Mouse (Mus musculus) neutrophil, adult 65 days (primary cell): ENCODE measurements around the gene Olfr1489. TPM values are rescaled to one million over a fixed set of nuclear protein-coding genes. Genes with fewer than 3 reads are reported as not detected.

ENCODE experiments used
- total RNA-seq: library from RNA; stranded (reverse); gene quantifications from 2 replicates; pipeline ENCODE4 v1.2.4, GENCODE M21; 2023

Gene Olfr1489
- total RNA-seq = not detected in 2 replicates

DNA sequence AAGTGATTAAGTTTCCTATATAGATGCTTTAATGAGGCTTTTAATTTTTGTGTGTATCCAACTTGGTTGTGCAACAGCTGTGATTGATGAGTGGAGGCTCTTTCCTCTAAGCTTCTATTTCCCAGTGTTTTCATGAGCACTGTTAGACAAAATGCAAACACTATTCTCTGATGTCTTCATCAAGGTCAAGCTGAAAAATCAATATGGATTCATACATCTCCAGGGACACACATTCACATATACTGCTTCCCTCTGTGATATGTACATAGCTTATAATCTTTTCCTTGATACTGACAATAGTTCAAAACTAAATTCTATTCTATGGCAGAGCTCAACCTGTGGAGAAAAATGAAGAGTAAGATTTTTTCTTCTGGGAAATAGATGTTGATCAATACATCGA lies at the start of gene Olfr1489:
TSS of gene Olfr1489 (plus strand) at position 301 of the 400 bp plus-strand sequence.

DNA sequence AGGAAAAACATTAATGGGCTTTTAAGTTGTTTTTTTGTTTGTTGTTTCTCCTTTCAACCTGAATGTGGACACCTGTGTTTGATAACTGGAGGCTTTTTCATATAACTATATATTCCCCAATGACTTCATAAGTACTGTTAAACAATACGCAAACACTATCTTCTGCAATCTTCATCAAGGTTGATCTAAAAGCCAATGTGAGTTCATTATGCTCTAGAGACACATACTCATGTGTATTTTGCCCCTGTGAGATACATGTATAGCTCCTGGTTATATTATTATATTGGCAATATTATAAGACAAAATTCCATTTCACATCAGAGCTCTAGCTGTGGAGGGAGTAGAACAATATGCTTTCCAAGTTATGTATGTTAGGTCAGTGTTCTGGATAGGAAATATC lies 48.2 kb upstream of the Olfr1489 start, which contains the start of gene Olfr1484:
TSS of gene Olfr1484 (plus strand) at position 301 of the 400 bp plus-strand sequence.

DNA sequence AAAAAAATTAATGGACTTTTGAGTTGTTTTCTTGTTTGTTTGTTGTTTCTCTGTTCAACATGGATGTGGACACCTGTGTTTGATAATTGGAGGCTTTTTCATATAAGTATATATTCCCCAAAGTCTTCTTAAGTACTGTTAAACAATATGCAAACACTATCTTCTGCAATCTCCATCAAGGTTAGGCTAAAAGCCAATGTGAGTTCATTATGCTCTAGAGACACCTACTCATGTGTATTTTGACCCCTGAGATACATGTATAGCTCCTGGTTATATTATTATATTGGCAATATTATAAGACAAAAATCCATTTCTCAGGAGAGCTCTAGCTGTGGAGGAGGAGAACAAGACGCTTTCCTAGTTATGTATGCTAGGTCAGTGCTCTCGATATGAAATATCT lies 14.3 kb upstream of the Olfr1489 start, which contains the start of gene Olfr1487:
TSS of gene Olfr1487 (plus strand) at position 301 of the 400 bp plus-strand sequence.

DNA sequence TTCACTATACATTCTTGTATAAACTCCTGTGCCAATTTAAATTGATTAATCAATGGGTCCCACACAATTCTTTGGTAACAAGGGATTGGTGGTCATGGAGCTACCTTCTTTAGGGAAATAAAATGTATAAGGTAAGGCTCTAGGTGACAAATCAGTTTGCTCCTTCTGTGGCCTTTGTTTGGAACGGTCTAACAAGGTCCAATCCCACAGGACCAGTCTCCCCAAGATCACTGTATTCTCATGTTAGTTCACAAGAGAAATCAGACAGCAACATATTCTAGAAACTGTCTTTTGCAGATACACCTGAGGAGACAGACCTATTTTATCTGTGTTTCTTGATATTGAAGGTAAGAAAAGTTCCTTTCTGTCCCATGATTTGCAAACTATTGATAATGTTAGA lies 19.4 kb downstream of the Olfr1489 start, which contains the start of gene Olfr1490:
TSS of gene Olfr1490 (plus strand) at position 301 of the 400 bp plus-strand sequence.

Other genes starting within 250 kb of the Olfr1489 start
- not detected in 2 replicates for gene Olfr1469, start 223.8 kb upstream of the Olfr1489 start, total RNA-seq
- gene Olfr1471, start 188.2 kb upstream of the Olfr1489 start, total RNA-seq = not detected in 2 replicates
- not detected in 2 replicates for gene Olfr1472, start 175.5 kb upstream of the Olfr1489 start, total RNA-seq
- gene Olfr1474, start 162.1 kb upstream of the Olfr1489 start, total RNA-seq = not detected in 2 replicates
- not detected in 2 replicates for gene Olfr1475, start 151.4 kb upstream of the Olfr1489 start, total RNA-seq
- not detected in 2 replicates for gene Olfr1477, start 131.1 kb upstream of the Olfr1489 start, total RNA-seq
- not detected in 2 replicates for gene Olfr1480, start 103.7 kb upstream of the Olfr1489 start, total RNA-seq
- not detected in 2 replicates for gene Olfr1484, start 48.1 kb upstream of the Olfr1489 start, total RNA-seq
- not detected in 2 replicates for gene Olfr1487, start 14.2 kb upstream of the Olfr1489 start, total RNA-seq
- not detected in 2 replicates for gene Olfr1490, start 19.5 kb downstream of the Olfr1489 start, total RNA-seq
- gene Olfr1491, start 65.6 kb downstream of the Olfr1489 start, total RNA-seq = not detected in 2 replicates
- not detected in 2 replicates for gene Olfr1493-ps1, start 91.7 kb downstream of the Olfr1489 start, total RNA-seq
- gene Olfr1494, start 108.1 kb downstream of the Olfr1489 start, total RNA-seq = not detected in 2 replicates
- not detected in 2 replicates for gene Olfr1495, start 133.0 kb downstream of the Olfr1489 start, total RNA-seq
- gene Olfr1496, start 146.3 kb downstream of the Olfr1489 start, total RNA-seq = not detected in 2 replicates
- not detected in 2 replicates for gene Olfr1497, start 166.6 kb downstream of the Olfr1489 start, total RNA-seq
- not detected in 2 replicates for gene Olfr1499, start 187.8 kb downstream of the Olfr1489 start, total RNA-seq
- gene Olfr1500, start 198.9 kb downstream of the Olfr1489 start, total RNA-seq = not detected in 2 replicates
- gene Olfr1501, start 219.1 kb downstream of the Olfr1489 start, total RNA-seq = not detected in 2 replicates
- not detected in 2 replicates for gene Olfr1502, start 230.2 kb downstream of the Olfr1489 start, total RNA-seq